Mouse (Mus musculus) bone marrow, adult 2 months (tissue): ENCODE results near the gene Nt5m.

Experiments used
- CTCF ChIP-seq: fragments of 200-500 bp; IDR thresholded peaks from 2 replicates; pipeline ENCODE4 v1.5.1; 2011; ENCODE audit warnings: low read length, control low read depth; ENCODE audit not compliant: control insufficient read depth, insufficient read depth
- POLR2A ChIP-seq: fragments of 200-500 bp; IDR thresholded peaks from 2 replicates; pipeline ENCODE4 v1.6.1; 2011; ENCODE audit warnings: low read depth, mild to moderate bottlenecking, control low read depth, low read length, borderline replicate concordance; ENCODE audit not compliant: control insufficient read depth

GRCm38 (mm10) chr11:59911523-59911922 is 72.3 kb downstream of the Nt5m start:
- no peak for TF ChIP-seq CTCF
- TF ChIP-seq POLR2A = no peak
